Mouse (Mus musculus) regulatory T cell (primary cell): ENCODE data around the gene Ppm1h.

Experiments used
- in situ Hi-C: fragments of 300-600 bp; cut with MboI, MseI; formaldehyde crosslinking; loops from one replicate; pipeline ENCODE4 v1.15.1; 2025; ENCODE audit warnings: high pct_unique_total_duplicates

Ppm1h gene

GRCm38 (mm10) chr10:122856040-122856764 lies 177.6 kb downstream of the Ppm1h start:
- in situ Hi-C loops = no loop called here

GRCm38 (mm10) chr10:122857155-122857554 lies 178.6 kb downstream of the Ppm1h start:
- in situ Hi-C loops = no loop called here

- in situ Hi-C loops = no loop called here
Measured at GRCm38 (mm10) chr10:122858904-122859641, 180.5 kb downstream of the Ppm1h start.

GRCm38 (mm10) chr10:122859642-122859997 lies 181.1 kb downstream of the Ppm1h start:
- in situ Hi-C loops = no loop called here

- in situ Hi-C loops = no loop called here
Measured at GRCm38 (mm10) chr10:122860076-122860475, 181.5 kb downstream of the Ppm1h start.

GRCm38 (mm10) chr10:122861696-122862385 lies 183.3 kb downstream of the Ppm1h start:
- in situ Hi-C loops = no loop called here

GRCm38 (mm10) chr10:122862386-122863023 lies 183.9 kb downstream of the Ppm1h start:
- in situ Hi-C loops = no loop called here

GRCm38 (mm10) chr10:122869865-122870503 lies 191.4 kb downstream of the Ppm1h start:
- in situ Hi-C loops = no loop called here

GRCm38 (mm10) chr10:122870848-122871494 lies 192.4 kb downstream of the Ppm1h start:
- in situ Hi-C loops = no loop called here

- in situ Hi-C loops = no loop called here
Measured at GRCm38 (mm10) chr10:122872720-122873119, 194.2 kb downstream of the Ppm1h start.

- in situ Hi-C loops = no loop called here
Measured at GRCm38 (mm10) chr10:122876964-122877363, 198.4 kb downstream of the Ppm1h start.

GRCm38 (mm10) chr10:122877436-122877835 lies 198.9 kb downstream of the Ppm1h start:
- in situ Hi-C loops = no loop called here

GRCm38 (mm10) chr10:122881456-122881855 lies 202.9 kb downstream of the Ppm1h start:
- in situ Hi-C loops = no loop called here

- in situ Hi-C loops = no loop called here
Measured at GRCm38 (mm10) chr10:122882614-122883013, 204.1 kb downstream of the Ppm1h start.

- in situ Hi-C loops = no loop called here
Measured at GRCm38 (mm10) chr10:122883823-122884743, 205.5 kb downstream of the Ppm1h start.

GRCm38 (mm10) chr10:122885301-122885700 lies 206.7 kb downstream of the Ppm1h start:
- in situ Hi-C loops = no loop called here

GRCm38 (mm10) chr10:122886055-122886915 lies 207.7 kb downstream of the Ppm1h start:
- in situ Hi-C loops = no loop called here

GRCm38 (mm10) chr10:122886916-122887527 lies 208.5 kb downstream of the Ppm1h start:
- in situ Hi-C loops = no loop called here
